Mouse (Mus musculus) stomach, embryonic 14.5 days (tissue): Measurements from ENCODE around the gene Dlx1. TPM values are rescaled to one million over a fixed set of nuclear protein-coding genes. Genes with fewer than 3 reads are reported as not detected.

Experiments used
- ATAC-seq: fragments of 200-750 bp; cut with Nextera tagmentation; 2 replicates; pipeline ENCODE4 v1.8.0; 2017; ENCODE audit warnings: low read depth, moderate TSS enrichment; ENCODE audit not compliant: insufficient number of reproducible peaks, insufficient read depth, low FRiP score
- H3K27ac ChIP-seq: fragments of 300-500 bp; sonication (generic); 2 replicates; pipeline ENCODE4 v1.5.1; 2014; ENCODE audit warnings: mild to moderate bottlenecking, low read length, moderate library complexity, mixed read lengths
- H3K27me3 ChIP-seq: fragments of 300-500 bp; sonication (generic); 2 replicates; pipeline ENCODE4 v1.6.1; 2014; ENCODE audit warnings: low read length, control low read depth, mixed read lengths; ENCODE audit not compliant: control insufficient read depth, insufficient read depth
- H3K36me3 ChIP-seq: fragments of 300-500 bp; sonication (generic); 2 replicates; pipeline ENCODE4 v1.6.1; 2014; ENCODE audit warnings: mild to moderate bottlenecking, control low read depth, low read length, moderate library complexity, mixed read lengths; ENCODE audit not compliant: control insufficient read depth, insufficient read depth
- H3K4me1 ChIP-seq: fragments of 300-500 bp; sonication (generic); 2 replicates; pipeline ENCODE4 v1.6.1; 2014; ENCODE audit warnings: low read length, control low read depth, mixed read lengths; ENCODE audit not compliant: control insufficient read depth, insufficient read depth
- H3K4me2 ChIP-seq: fragments of 300-500 bp; sonication (generic); replicated peaks from 2 replicates; pipeline ENCODE4 v1.6.1; 2014; ENCODE audit warnings: low read depth, low read length, control low read depth
- H3K4me3 ChIP-seq: fragments of 300-500 bp; sonication (generic); 2 replicates; pipeline ENCODE4 v1.5.1; 2014; ENCODE audit warnings: low read depth, low read length, control low read depth
- H3K9ac ChIP-seq: fragments of 300-500 bp; sonication (generic); replicated peaks from 2 replicates; pipeline ENCODE4 v1.6.1; 2014; ENCODE audit warnings: low read depth, mild to moderate bottlenecking, control low read depth, low read length, moderate library complexity, mixed read lengths
- H3K9me3 ChIP-seq: fragments of 300-500 bp; sonication (generic); 2 replicates; pipeline ENCODE4 v1.6.1; 2016; ENCODE audit warnings: low read depth, low read length, control low read depth; ENCODE audit not compliant: control insufficient read depth
- WGBS: fragments of 180-500 bp; shearing (Covaris S2); extraction: QIAGEN DNeasy Blood & Tissue Kit; methylation state at CpG from one replicate; pipeline ENCODE4 v1.1.7; 2014; 5-methylcytosine and 5-hydroxymethylcytosine counted together
- polyA plus RNA-seq: library from polyadenylated mRNA; unstranded; fragments of >200 nt; fragmentation: Nextera tagmentation; extraction: Ambion mirVana; gene quantifications from 2 replicates; pipeline ENCODE4 v1.2.1, GENCODE M21; 2014

The Dlx1 gene
- polyA plus RNA-seq, 1 experiment from 2014 or later: 10.8 TPM

DNA sequence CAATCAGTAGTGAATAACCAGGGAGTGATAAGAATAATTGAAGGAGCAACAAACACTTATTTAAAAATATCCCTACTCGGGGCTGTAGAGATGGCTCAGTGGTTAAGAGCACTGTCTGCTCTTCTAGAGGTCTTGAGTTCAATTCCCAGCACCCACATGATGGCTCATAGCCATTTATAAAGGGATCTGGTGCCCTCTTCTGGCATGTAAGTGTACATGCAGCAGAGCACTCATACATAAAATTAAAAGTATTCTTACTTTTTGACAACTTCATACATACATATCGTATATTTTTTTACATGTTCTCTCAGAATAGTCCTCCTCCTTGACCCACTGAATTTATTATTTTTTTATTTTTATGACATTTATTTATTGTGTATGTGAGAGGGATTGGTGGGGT lies 49.1 kb downstream of the Dlx1 start:
- ATAC-seq: no peak
- Histone ChIP-seq H3K9me3 (no peaks in the 10 kb centered on the region), H3K4me1 (no peaks in the 10 kb centered on the region), H3K27ac (no peak overlapping the region), H3K4me3 (no peak overlapping the region), H3K9ac (no peak overlapping the region), H3K27me3 (no peaks in the 10 kb centered on the region), H3K36me3 (no peaks in the 10 kb centered on the region), H3K4me2 (no peak overlapping the region)
- 92% methylated on average over 2 of the region's 2 CpGs for WGBS

- Histone ChIP-seq H3K4me2 (peak overlapping the region; percentile 74), H3K27ac (no peak overlapping the region), H3K9ac (no peak overlapping the region), H3K27me3 (no peaks in the 10 kb centered on the region), H3K4me1 (no peaks in the 10 kb centered on the region), H3K4me3 (peak overlapping the region; percentile 41), H3K9me3 (no peaks in the 10 kb centered on the region), H3K36me3 (no peaks in the 10 kb centered on the region)
- ATAC-seq: peak; percentile 80
- 10% methylated on average over 50 of the region's 50 CpGs for WGBS
These were observed 52.9 kb downstream of the Dlx1 start for GRCm38 (mm10) chr2:71580632-71581466.

DNA sequence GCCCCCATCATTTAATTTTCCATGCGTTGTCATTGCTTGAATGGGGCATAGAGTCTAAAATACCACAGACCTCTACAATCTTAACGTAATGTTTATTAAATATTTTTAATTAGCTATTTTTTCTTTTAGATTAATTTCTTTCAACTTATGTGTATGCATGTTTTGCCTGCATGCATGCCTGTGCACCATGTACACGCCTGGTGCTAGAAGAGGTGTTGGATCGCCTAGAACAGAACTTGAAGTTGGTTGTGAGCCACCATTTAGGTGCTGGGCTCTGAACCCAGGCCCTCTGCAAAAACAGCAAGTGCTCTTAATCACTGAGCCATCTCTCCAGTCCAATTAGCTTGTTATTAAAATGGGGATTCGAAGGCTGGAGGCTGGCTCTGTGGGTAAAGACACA lies 53.6 kb downstream of the Dlx1 start:
- 61% methylated on average over 5 of the region's 5 CpGs for WGBS
- H3K27me3 ChIP-seq: no peaks in the 10 kb centered on the region
- no peak overlapping the region for H3K9ac ChIP-seq
- H3K27ac ChIP-seq: no peak overlapping the region
- peak overlapping the region; percentile 41 for H3K4me3 ChIP-seq
- no peaks in the 10 kb centered on the region for H3K9me3 ChIP-seq
- no peaks in the 10 kb centered on the region for H3K4me1 ChIP-seq
- no peaks in the 10 kb centered on the region for H3K36me3 ChIP-seq
- ATAC-seq: no peak
- H3K4me2 ChIP-seq: peak overlapping the region; percentile 74

Other genes starting within 250 kb of the Dlx1 start
- 35.8 and 38.0 TPM in 2 replicates for gene Slc25a12, start 160.4 kb upstream of the Dlx1 start, polyA plus RNA-seq
- 120 and 128 TPM in 2 replicates for gene Hat1, start 139.2 kb upstream of the Dlx1 start, polyA plus RNA-seq
- gene Metap1d, start 74.8 kb upstream of the Dlx1 start, polyA plus RNA-seq: 46.9 and 52.9 TPM in 2 replicates
- gene Dlx2, start 18.6 kb downstream of the Dlx1 start, polyA plus RNA-seq: 6.4 and 6.9 TPM in 2 replicates
- gene Itga6, start 217.5 kb downstream of the Dlx1 start, polyA plus RNA-seq: 65.5 and 77.0 TPM in 2 replicates